Mouse (Mus musculus) spleen, adult 2 months (tissue): ENCODE results near the gene Megf8. TPM values are rescaled to one million over a fixed set of nuclear protein-coding genes. Genes with fewer than 3 reads are reported as not detected.

Source experiments
- DNase-seq, 2 experiments: peaks; one replicate each; pipeline versions ENCODE4 v3.0.0 to v3.0.0-alpha.2; 2012 to 2021; ENCODE audit warnings: low spot score in 2 of 2, low read depth in 1 of 2
- H3K27ac ChIP-seq: fragments of 200-500 bp; 2 replicates; pipeline ENCODE4 v1.5.1; 2012; ENCODE audit warnings: low read length, inconsistent platforms; ENCODE audit not compliant: insufficient read depth
- H3K27me3 ChIP-seq: fragments of 200-500 bp; 2 replicates; pipeline ENCODE4 v1.6.1; 2012; ENCODE audit warnings: mild to moderate bottlenecking, moderate library complexity, low read length, inconsistent platforms; ENCODE audit not compliant: control insufficient read depth, insufficient read depth
- H3K36me3 ChIP-seq: fragments of 200-500 bp; 2 replicates; pipeline ENCODE4 v1.6.1; 2012; ENCODE audit warnings: mild to moderate bottlenecking, low read length, inconsistent platforms; ENCODE audit not compliant: control insufficient read depth, insufficient read depth
- H3K4me1 ChIP-seq: fragments of 200-500 bp; 2 replicates; pipeline ENCODE4 v1.6.1; 2011; ENCODE audit warnings: inconsistent platforms; ENCODE audit not compliant: control insufficient read depth, insufficient read depth, insufficient read length
- H3K4me3 ChIP-seq: fragments of 200-500 bp; 2 replicates; pipeline ENCODE4 v1.5.1; 2011; ENCODE audit warnings: mild to moderate bottlenecking, inconsistent platforms; ENCODE audit not compliant: insufficient read depth, insufficient read length; ENCODE audit errors: extremely low read depth
- CTCF ChIP-seq: fragments of 200-500 bp; IDR thresholded peaks from 2 replicates; pipeline ENCODE4 v1.5.1; 2011; ENCODE audit warnings: mild to moderate bottlenecking, inconsistent platforms; ENCODE audit not compliant: insufficient read depth, insufficient read length, insufficient replicate concordance; ENCODE audit errors: extremely low read depth
- POLR2A ChIP-seq: fragments of 200-500 bp; IDR thresholded peaks from 2 replicates; pipeline ENCODE4 v1.6.1; 2011; ENCODE audit warnings: low read depth, low read length, inconsistent platforms
- WGBS: fragments of 180-500 bp; shearing (Covaris S2); methylation state at CpG from one replicate; pipeline ENCODE4 v1.1.7; 2018; 5-methylcytosine and 5-hydroxymethylcytosine counted together
- polyA plus RNA-seq: library from polyadenylated mRNA; depleted of rRNA; stranded (reverse); fragments of >200 nt; gene quantifications from 2 replicates; pipeline ENCODE4 v1.2.3, GENCODE M21; 2012

Megf8 gene
- polyA plus RNA-seq, 1 experiment = 11.0 TPM

GRCm38 (mm10) chr7:25297454-25298325 lies 19.3 kb upstream of the Megf8 start, which contains the start of gene Pafah1b3:
TSS of gene Pafah1b3 (minus strand) at chr7:25297986.
- no peak for TF ChIP-seq POLR2A
- 0 out of 2 replicates have a peak, but pooled peaks have one; percentile 1 for TF ChIP-seq CTCF
- Histone ChIP-seq H3K27ac (peak within 1 kb of the TSS; percentile 86), H3K36me3 (peaks cover 7% of the 10 kb centered on the region), H3K4me1 (peaks cover 9% of the 10 kb centered on the region), H3K4me3 (peak within 1 kb of the TSS; percentile 71), H3K27me3 (no peaks in the 10 kb centered on the region)
- DNase-seq = peak in 1 of 2 experiments; percentile 51
- 1% methylated on average over 52 of the region's 52 CpGs for WGBS

DNA sequence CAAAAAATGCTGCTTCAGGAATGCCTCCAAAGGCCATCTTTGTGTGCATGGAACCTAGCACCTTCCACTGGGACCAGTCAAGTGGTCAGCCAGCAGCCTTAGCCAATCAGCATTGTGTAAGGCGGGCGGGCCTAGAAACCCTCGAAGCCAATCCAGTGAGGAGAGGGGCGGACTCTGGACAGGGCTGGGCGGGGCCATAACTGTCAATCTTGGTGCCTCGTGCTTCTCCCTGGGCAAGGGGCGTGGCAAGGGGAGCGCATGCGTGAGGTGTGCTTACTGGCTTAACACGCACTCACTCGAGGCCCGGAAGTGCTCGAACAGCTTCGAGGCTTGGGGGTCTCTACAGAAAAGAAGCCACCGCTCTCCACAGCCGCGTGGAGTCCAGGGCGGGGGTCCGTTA lies 15.9 kb upstream of the Megf8 start, which contains the start of gene Prr19:
Gene Prr19 (plus strand): TSS at position 349 of the 400 bp plus-strand sequence.
- Histone ChIP-seq H3K4me3 (no peak within 1 kb of the TSS), H3K36me3 (no peaks in the 10 kb centered on the region), H3K27ac (no peak within 1 kb of the TSS), H3K27me3 (peaks cover 6% of the 10 kb centered on the region; the same call in 1 of the 2 replicates), H3K4me1 (peaks cover 10% of the 10 kb centered on the region)
- TF ChIP-seq CTCF (no peak), POLR2A (no peak)
- WGBS = 79% methylated on average over 19 of the region's 19 CpGs
- no peak for DNase-seq

DNA sequence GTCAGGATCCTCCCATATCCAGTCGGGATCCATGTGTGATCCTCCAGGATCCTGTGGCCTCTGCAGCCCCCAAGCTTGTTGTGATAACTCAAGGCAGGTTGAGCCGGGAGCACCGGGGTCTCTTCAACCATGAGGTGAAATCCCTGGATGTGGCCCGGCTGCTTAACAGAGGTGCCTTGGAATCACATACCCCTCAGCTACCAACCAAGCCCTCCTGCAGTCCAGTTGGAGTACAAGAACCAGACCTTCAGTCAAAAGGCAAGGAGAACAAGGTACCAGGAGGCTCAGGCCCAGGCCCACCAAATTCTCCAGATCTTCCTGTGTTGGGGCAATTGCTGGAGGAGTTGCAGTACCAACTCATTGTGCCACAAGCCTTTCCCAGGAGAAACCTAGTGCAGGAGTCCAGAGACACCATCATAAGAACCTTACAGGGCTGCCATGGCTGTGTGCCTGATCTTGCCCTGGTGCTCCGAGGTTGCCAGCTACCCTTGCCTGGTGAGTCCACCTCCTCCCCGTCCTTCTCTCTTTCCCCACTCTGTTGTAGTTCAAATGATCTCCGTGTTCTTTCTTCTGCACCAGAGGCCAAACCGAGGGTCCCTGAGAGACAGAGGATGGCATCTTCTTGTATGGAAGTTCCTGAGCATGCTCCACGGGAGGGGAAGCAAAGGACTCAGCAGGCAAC lies 13.8 kb upstream of the Megf8 start:
- Histone ChIP-seq H3K36me3 (no peaks in the 10 kb centered on the region), H3K4me1 (peaks cover 7% of the 10 kb centered on the region), H3K27me3 (peaks cover 10% of the 10 kb centered on the region; the same call in 1 of the 2 replicates), H3K4me3 (no peak overlapping the region), H3K27ac (no peak overlapping the region)
- WGBS = 72% methylated on average over 9 of the region's 9 CpGs
- TF ChIP-seq CTCF (no peak), POLR2A (no peak)
- no peak for DNase-seq

GRCm38 (mm10) chr7:25303685-25304006 lies 13.3 kb upstream of the Megf8 start:
- Histone ChIP-seq H3K27me3 (peaks cover 10% of the 10 kb centered on the region; the same call in 1 of the 2 replicates), H3K4me3 (no peak overlapping the region), H3K36me3 (no peaks in the 10 kb centered on the region), H3K27ac (no peak overlapping the region), H3K4me1 (peaks cover 6% of the 10 kb centered on the region)
- no peak for DNase-seq
- TF ChIP-seq CTCF (no peak), POLR2A (no peak)
- WGBS = 96% methylated on average over 3 of the region's 3 CpGs

- H3K36me3 ChIP-seq = no peaks in the 10 kb centered on the region
- H3K27ac ChIP-seq = no peak overlapping the region
- no peak overlapping the region; the same call in 1 of the 2 replicates for H3K4me3 ChIP-seq
- H3K4me1 ChIP-seq = peaks cover 5% of the 10 kb centered on the region
- no peak for DNase-seq
- 0% methylated on average over 2 of the region's 2 CpGs for WGBS
- TF ChIP-seq POLR2A (no peak), CTCF (no peak)
- H3K27me3 ChIP-seq = peaks cover 10% of the 10 kb centered on the region; the same call in 1 of the 2 replicates
Observed at GRCm38 (mm10) chr7:25305481-25305880, 11.5 kb upstream of the Megf8 start.

DNA sequence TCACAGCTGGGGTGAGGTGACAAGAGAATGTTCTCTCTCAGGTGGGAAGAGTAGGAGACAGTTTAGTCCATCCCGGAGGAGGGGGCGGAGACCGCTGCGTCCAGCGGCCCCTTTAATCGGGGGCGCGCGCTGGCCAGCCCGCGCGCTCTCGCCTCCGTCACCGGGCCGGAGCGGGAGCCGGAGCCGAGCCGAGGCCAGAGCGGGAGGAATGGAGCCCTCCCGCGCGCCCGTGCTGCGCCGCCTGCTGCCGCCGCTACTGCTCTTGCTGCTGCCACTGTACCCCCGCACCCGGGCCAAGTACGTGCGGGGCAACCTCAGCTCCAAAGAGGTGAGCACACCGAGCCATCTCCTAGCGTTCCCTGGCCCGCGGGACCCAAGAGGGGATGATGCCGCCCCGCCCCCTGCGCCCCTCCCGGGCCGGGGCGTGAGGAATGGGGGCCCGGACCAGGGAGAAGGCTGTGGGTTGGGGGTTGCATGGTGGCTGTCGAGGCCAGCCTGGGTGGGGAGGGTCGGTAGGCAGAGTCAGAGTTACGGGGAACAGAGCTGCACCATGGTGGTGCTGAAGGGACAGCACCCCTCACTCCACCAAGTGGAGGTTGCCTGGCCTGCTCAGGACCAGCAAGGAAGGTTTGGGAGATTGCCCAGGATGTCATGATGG lies 10.9 kb upstream of the Megf8 start, which contains the start of gene Tmem145:
Gene Tmem145 (plus strand): TSS at position 151 of the 658 bp plus-strand sequence.
- peaks cover 5% of the 10 kb centered on the region for H3K4me1 ChIP-seq
- under 1% methylated on average over 43 of the region's 47 CpGs for WGBS
- TF ChIP-seq CTCF (no peak), POLR2A (no peak)
- peak within 1 kb of the TSS; percentile 44; the same call in 1 of the 2 replicates for H3K4me3 ChIP-seq
- no peak for DNase-seq
- no peak within 1 kb of the TSS for H3K27ac ChIP-seq
- peaks cover 10% of the 10 kb centered on the region; the same call in 1 of the 2 replicates for H3K27me3 ChIP-seq
- H3K36me3 ChIP-seq = no peaks in the 10 kb centered on the region
